Mouse (Mus musculus) embryonic fibroblast, embryonic 13.5 days (primary cell): ENCODE data around the gene Scn5a. TPM values are rescaled to one million over a fixed set of nuclear protein-coding genes. Genes with fewer than 3 reads are reported as not detected.

Experiments used
- H3K27ac ChIP-seq: 2 replicates; pipeline ENCODE4 v1.5.1; 2012; ENCODE audit warnings: low read length, control low read depth, inconsistent platforms; ENCODE audit not compliant: insufficient read depth
- H3K4me1 ChIP-seq: 2 replicates; pipeline ENCODE4 v1.6.1; 2011; ENCODE audit warnings: low read length; ENCODE audit not compliant: control insufficient read depth, insufficient read depth
- H3K4me3 ChIP-seq: 2 replicates; pipeline ENCODE4 v1.5.1; 2011; ENCODE audit warnings: mild to moderate bottlenecking, control low read depth, low read length; ENCODE audit not compliant: insufficient read depth
- CTCF ChIP-seq: IDR thresholded peaks from 2 replicates; pipeline ENCODE4 v1.5.1; 2011; ENCODE audit warnings: mild to moderate bottlenecking, control low read depth, low read length, moderate library complexity, borderline replicate concordance; ENCODE audit not compliant: insufficient read depth
- POLR2A ChIP-seq: IDR thresholded peaks from 2 replicates; pipeline ENCODE4 v1.6.1; 2011; ENCODE audit warnings: low read depth, mild to moderate bottlenecking, control low read depth, low read length, moderate library complexity
- polyA plus RNA-seq: library from polyadenylated mRNA; stranded (reverse); fragments of >200 nt; gene quantifications from 2 replicates; pipeline ENCODE4 v1.2.4, GENCODE M21; 2011; ENCODE audit warnings: low read depth; ENCODE audit not compliant: missing spikeins, insufficient read length

Scn5a gene
- polyA plus RNA-seq, 1 experiment: not detected

DNA sequence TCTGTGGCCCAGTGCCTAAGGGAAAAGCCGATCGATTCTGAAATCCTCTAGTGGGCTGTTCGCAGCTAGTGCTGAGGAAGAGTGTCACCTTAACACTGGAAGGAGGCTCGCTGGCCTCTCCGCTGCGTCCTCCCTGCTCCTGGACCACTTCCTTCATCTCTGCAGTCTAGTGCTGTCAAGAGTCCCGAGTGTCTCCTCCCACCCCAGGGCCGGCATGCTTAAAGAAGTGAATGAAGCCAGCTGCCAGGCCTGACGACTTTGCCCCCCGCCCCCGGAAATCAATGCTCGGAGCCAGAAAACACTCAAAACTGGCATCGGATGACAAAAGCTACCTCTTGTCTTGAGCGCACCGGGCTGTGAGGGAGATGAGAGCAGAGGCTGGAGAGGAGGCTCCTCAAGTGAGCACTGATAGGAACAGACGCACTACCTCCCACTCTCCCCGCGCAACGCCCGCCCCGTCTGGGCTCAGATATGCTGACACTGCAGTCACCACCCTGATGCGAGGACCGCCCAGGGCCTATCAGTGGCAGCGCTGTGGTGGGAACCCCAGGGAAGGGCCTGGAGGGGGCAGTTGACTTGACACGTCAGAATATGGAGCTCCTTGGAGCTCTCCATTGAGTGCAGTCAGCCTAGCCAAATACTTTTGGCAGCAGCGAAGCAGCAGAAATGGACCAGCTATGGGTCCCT, 10.1 kb upstream of the Scn5a start:
- TF ChIP-seq POLR2A: no peak
- TF ChIP-seq CTCF: no peak
- Histone ChIP-seq H3K27ac (no peak overlapping the region), H3K4me3 (no peak overlapping the region)

DNA sequence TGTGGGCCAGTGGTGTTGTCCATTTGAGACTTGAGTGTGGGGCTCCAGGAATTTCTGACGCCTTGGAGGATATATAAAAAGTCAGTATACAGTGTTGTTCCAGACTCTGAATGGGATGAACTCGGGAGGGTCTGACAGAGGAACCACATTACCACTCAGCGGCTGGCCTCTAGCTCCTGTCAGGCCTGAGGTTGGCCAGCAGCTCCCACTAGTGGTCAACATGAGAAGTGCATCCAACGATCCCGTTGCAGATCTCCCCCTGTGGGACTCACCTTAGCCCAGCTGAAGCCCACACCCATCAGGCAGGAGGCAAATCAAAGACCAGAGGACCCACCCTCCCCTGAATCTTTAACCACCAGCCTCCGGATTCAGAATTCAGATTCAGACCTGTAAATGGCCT, 1.9 kb upstream of the Scn5a start:
- Histone ChIP-seq H3K27ac (no peak overlapping the region), H3K4me3 (no peak overlapping the region), H3K4me1 (0 out of 2 replicates have a peak, but pooled peaks cover 2% of the 10 kb centered on the region)
- TF ChIP-seq CTCF (peak; percentile 95), POLR2A (no peak)

More for the DNA sequence above, 10.1 kb upstream of the Scn5a start:
- no peaks in the 10 kb centered on the region for H3K4me1 ChIP-seq

DNA sequence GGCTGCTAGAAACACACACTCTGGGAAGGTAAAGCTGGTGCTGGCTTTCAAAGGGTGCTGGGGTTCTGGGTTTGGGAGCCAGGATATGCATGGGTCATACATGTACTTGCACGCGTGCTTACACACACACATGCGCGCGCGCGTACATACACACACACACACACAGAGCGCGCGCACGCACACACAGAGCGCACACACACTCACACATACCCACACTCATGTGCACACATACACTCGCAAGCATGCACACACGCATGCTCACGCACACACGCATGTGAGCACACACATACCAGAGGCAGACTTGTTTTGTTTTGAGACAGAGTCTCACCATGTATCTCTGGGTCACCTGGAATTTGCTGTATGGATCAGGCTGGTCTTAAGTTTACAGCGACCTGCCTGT, 1.4 kb upstream of the Scn5a start:
- no peak overlapping the region for H3K27ac ChIP-seq
- no peak overlapping the region for H3K4me3 ChIP-seq
- H3K4me1 ChIP-seq: 0 out of 2 replicates have a peak, but pooled peaks cover 2% of the 10 kb centered on the region
- TF ChIP-seq POLR2A (no peak), CTCF (no peak)

DNA sequence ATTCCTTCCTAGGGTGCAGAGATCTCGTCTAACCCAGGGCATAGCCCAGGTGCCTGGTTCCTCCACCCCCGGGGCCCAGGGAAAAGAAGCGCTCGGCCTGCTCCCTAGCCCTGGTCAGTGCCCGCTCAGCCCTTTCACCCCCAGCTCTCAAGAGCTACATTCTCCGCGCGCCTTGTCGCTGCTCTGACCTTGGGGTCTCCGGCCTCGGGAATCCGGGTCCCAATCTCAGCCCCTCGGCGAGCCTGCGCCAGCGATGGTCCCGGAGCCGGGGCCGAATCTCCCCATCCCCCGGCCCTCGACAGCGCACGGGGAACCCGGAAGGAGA, 543 bp downstream of the Scn5a start:
- TF ChIP-seq CTCF (no peak), POLR2A (no peak)
- H3K27ac ChIP-seq: no peak overlapping the region
- peak overlapping the region; percentile 11; the same call in 1 of the 2 replicates for H3K4me3 ChIP-seq
- H3K4me1 ChIP-seq: 0 out of 2 replicates have a peak, but pooled peaks cover 2% of the 10 kb centered on the region

DNA sequence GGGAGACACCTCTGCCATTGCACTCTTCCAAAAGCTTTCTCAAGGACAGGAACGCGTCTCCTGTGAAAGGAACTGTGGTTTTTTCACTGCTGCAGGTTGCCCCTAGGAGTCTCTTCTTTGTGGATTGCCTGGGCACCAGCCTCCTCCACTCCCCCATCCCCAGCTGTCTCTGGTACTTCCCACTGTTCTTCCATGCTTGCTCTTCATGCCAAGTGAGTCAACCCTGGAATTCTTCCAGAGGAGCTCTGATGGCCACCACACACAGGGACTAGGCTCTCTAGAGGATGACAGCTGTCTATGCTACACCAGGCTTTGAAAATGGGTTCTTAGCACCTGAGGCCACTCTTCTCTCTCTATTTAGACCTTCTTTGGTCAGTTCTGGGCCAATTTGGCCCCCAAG, 1.8 kb downstream of the Scn5a start:
- H3K4me1 ChIP-seq: 0 out of 2 replicates have a peak, but pooled peaks cover 2% of the 10 kb centered on the region
- no peak overlapping the region for H3K27ac ChIP-seq
- H3K4me3 ChIP-seq: no peak overlapping the region
- TF ChIP-seq CTCF (no peak), POLR2A (no peak)

DNA sequence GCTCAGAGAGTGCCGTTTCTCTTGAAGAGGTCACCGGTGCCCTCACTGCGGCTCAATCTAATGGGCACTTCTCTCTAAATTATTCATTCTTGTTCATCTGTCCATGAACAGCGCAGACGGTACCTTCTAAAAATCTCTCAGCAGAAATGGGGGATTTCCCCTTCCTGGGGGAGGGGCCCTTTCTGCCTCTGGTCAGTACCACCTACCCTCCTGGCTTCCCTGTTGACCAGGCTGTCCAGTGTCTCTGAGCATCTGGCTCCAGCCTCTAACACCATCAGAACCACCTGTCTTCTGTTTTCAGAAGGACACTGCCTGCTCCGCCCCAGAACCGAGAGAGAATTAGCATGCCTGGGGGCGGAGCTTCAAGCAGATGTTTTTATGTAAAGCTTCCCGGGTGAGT, 3.1 kb downstream of the Scn5a start:
- Histone ChIP-seq H3K27ac (no peak overlapping the region), H3K4me3 (no peak overlapping the region), H3K4me1 (0 out of 2 replicates have a peak, but pooled peaks cover 2% of the 10 kb centered on the region)
- TF ChIP-seq POLR2A (no peak), CTCF (no peak)

DNA sequence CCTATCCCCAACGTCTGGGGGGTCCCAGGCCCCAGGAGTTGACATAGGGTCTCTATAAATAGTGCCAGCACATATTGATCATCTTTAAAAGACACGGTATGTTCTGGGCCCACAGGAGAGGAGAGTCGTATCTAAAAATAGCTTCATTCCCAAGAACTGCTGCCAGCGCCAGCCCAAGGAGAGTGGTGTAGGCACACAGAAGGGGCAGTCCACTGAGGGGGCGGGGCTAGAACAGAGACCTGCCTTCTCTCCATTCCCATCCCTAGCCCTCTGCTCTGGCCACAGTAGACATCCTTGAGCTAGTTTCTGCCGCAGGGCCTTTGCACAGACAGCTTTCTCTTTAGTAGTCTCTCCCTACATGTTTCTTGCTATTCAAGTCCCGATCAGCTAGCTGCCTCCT, 4.5 kb downstream of the Scn5a start:
- H3K27ac ChIP-seq: no peak overlapping the region
- H3K4me1 ChIP-seq: 0 out of 2 replicates have a peak, but pooled peaks cover 2% of the 10 kb centered on the region
- no peak for TF ChIP-seq CTCF
- TF ChIP-seq POLR2A: no peak
- no peak overlapping the region for H3K4me3 ChIP-seq

DNA sequence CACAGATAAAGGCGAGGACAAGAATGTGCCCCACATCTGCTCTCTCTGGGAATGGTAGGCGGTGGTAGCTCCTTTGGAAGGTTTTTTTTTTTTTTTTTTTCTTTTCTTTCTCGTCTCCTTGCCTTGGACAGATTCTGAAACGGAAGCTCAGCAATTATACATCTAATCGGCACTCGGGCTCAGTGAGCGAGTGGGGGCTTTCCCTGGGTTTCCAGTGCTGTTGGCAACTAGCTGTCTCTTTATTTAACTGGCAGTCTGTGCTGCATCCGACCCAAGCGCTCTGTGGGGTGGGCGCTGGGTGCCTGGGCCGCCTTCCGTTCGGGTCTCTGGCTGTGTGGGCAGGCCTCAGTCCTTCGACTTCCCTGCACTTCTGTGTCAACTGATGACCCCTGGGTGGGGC, 5.8 kb downstream of the Scn5a start:
- Histone ChIP-seq H3K27ac (no peak overlapping the region), H3K4me1 (no peaks in the 10 kb centered on the region), H3K4me3 (no peak overlapping the region)
- TF ChIP-seq POLR2A (no peak), CTCF (no peak)

DNA sequence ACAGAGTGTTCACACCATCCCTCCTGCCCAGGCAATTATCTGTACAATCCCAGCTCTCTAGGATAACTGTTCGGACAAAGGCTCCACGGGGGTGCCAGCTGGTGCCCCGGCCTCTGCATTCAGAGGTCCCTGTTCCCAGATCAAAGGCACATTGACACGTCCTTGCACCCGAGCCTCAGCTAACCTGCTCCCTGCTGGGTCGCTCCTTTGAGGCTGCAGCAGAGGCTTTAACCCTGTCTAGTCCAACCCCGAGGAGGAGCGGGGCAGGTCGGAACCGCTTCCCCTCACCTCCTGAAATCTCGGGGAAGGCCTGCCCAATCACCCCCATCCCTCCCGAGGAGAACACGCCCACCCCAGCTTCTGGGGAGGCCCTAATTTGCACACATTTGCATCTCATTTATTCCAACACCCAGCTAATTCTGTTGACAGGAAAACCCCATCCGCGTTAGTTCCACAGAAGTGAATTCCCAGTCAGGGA, 7.4 kb downstream of the Scn5a start:
- H3K27ac ChIP-seq: no peak overlapping the region
- TF ChIP-seq POLR2A (no peak), CTCF (no peak)
- no peak overlapping the region for H3K4me3 ChIP-seq
- H3K4me1 ChIP-seq: peaks cover 3% of the 10 kb centered on the region; the same call in 1 of the 2 replicates

DNA sequence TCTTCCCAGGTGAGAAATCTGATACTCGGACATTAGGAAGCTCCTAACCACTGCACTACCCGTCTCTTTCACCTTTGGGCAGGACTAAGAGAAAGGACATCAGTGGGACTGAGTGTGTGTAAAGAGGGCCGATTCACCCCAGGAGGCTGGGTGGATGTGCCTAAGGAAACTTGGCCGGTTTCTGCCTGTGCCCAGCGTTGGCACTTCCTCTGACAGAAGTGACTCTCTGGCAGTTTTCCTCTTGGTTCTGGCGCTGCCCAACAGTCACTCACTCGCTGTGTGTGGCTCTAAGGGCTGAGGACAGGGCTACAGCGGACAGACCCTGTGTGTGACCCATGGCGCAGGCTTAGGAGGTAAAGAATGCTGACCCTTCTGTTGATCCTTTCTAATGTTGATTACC, 8.2 kb downstream of the Scn5a start:
- peaks cover 3% of the 10 kb centered on the region; the same call in 1 of the 2 replicates for H3K4me1 ChIP-seq
- no peak overlapping the region for H3K4me3 ChIP-seq
- no peak overlapping the region for H3K27ac ChIP-seq
- TF ChIP-seq CTCF: no peak
- TF ChIP-seq POLR2A: no peak

DNA sequence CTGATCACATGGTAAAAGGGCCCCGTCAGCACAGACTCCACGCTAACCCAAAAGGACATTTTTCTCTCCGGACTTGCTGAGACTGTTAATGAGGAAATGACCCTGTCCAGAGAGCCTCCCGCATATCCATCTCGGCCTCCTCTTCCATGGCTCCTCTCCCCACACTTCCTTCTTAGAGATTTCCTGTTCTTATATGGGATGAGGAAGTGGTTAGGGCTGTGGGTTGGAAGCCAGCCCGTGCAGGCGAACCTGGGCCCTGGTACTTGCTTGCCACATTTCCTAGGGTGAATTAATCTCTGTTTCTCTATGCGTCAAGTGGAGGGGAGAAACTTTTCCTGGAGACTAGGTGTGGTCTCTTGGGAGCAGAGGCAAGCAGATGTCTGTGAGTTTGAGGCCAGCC, 10.1 kb downstream of the Scn5a start:
- H3K27ac ChIP-seq: no peak overlapping the region
- TF ChIP-seq POLR2A: no peak
- TF ChIP-seq CTCF: no peak
- H3K4me3 ChIP-seq: no peak overlapping the region
- peaks cover 3% of the 10 kb centered on the region; the same call in 1 of the 2 replicates for H3K4me1 ChIP-seq
